Mouse (Mus musculus): ENCODE measurements around the gene Ptprs.
A peak's percentile ranks its signal among the peaks of the same experiment; 100 is the strongest.

The Ptprs gene

DNA sequence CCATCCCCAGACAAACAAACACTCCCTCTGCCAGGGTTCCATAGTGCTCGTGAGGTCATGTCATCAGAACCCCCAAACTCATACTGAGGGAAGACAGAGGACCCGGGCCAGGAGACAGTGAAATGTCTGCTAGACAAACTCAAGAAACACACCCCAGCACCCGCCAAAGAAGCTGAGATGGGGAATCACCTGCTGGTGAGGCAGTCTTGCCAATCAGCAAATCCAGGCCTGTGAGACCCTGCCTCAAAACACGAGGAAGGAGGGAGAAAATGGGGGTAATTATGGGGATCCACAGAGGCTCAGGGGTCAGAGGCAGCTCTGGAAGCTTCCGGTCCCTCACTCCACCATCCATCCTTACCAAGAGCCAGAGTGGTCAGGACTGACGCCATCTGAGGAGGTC lies 9.5 kb downstream of the Ptprs start:
- no peak for DNase-seq

DNA sequence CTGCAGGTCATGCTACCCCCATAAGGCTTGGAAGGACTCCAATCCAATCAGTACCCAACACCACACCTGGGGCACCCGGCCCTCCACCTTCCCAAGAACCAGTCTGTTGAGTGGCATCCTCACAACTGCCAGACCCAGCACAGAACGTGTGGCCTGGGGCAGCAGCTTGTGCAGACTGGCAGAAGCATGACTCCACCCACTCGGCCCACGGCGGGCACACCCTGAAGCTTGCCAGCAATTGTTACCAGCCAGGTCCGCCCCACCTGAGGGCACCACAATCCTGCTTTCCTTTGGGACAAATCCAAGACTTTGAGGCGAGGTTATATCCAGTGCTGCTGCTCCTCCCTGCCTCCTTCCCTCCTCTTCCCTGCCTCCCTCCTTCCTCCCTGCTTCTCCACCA lies 11.5 kb downstream of the Ptprs start:
- DNase-seq: no peak

DNA sequence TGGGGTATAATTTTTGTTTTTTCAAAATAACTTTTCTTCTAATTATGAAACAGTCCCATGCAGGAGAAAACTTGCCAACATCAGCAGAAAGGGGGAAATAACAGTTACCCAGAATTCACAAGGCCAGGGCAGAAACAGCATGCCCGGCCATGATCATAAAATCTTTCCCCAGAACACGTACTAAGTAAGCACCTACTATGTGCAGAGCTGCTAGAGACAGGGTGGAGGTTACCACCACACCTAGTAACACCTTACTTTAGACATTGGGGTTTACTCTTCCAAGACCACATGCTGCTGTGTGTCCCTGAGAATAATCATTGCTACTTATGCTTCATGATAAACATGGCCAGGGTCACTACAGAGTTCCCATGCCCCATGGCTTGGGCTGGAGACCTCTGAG lies 11.9 kb downstream of the Ptprs start:
- no peak for DNase-seq

DNA sequence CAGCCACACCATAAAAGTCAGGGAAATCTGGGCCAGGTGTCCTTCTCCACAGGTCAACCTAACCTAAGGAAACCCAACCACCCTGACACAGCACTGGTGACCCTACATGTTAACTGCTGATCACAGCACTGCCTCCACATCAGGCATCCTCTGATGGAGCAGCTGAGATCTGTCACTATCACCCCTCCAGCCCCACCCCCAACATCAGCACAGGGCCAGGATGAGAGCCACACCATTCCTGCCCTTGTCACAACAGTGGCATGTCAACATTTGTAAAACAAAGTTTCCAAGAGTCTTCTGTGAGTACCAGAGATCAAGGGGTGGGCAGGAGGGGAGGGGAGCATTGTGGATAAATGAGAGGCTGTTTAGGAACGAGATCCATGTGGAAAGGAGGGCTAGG lies 12.8 kb downstream of the Ptprs start:
- no peak for DNase-seq

DNA sequence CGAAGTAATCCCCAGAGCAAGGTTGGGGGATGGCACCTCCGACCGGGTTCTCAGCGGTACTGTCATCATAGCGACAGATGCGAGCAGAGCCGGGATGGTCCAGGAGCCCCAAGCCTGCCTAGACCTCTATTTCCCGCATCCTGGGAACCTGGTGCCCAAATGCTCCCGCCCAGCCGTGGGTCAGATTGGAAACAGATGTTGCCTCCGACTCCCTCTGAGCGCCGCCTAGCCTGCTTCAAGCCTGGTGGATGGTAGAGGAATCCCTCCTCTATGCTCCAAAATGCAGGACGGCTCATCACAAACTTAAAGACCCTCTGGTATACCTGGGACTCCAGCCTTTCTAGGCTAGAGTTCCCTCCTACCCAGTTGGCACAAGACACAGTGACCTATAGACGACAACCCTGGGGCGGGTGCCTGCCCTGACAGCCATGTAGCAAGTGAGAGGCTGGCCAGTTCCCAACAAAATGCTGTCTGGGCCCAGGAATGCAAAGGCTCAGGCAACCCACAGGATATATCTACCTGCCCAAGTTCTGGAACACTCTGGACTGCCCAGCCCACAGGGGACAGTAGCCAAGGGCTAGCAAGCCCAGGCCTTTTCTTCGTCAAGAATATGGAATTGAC lies 13.3 kb downstream of the Ptprs start:
- no peak for DNase-seq

DNA sequence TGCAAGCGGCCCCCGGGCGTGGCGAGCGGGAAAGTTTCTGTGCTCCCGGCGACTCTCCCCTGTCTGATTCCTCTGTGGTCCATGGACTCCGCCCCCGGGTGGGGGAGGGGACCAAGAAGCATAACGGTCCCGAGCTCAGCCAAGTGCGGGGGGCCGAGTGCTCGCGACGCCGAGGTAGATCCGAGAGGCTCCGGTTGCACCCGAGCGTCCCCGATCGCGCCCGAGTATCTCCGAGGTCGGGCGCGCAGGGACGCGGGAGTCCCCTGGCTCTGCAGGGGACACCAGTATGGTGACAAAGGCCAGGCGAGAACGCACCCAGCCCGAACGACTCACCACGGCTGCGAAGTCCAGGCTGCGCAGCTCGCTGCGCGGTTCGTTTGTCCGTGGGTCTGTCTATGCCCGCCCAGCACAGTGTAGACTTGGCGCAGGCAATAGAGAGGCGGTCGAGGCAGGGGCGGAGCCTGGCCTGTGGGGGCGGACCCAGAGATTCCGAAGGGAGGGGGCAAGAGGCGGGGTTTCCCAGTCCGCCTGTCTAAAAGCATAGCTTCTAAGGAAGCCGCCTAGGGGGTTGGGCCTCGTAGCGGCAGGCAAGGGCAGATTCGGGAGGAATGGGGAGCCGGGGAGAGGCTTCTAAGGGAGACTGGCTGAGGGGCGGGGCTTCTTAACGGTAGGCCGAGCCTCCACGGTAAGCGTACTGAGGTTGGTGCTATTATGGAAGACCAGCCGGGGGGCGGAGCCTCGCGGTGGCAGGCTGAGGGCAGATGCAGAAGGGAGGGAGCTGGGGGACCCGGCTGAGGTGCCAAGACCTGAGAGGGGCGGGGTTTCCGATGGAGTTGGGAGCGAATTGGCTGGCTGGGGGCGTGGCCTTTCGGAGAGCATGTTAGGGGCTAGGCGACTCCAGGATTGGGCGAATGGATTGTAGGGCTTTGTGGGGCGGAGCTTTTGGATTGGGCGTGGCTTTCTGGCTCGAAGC lies 14.2 kb downstream of the Ptprs start:
- peak; percentile 99 for DNase-seq

DNA sequence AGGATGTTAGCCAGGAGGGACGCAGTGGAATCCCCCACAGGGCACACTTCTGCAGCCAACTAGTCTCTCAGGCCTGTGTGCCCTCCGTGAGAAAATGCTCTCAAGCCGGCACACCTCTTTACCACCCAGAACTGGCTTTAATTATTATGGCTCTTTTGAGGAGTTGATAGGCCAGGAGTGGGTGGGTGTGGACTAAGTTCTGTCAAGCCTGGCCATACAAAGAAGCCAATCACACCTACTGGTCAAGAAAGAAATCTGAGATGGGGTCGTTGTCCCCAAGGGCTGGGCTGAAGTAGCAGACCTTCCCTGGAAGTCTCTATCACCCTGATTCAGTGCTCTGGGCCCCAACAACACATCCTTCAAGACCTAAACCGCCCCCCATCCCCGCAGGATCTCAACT lies 15.4 kb downstream of the Ptprs start:
- DNase-seq: no peak

DNA sequence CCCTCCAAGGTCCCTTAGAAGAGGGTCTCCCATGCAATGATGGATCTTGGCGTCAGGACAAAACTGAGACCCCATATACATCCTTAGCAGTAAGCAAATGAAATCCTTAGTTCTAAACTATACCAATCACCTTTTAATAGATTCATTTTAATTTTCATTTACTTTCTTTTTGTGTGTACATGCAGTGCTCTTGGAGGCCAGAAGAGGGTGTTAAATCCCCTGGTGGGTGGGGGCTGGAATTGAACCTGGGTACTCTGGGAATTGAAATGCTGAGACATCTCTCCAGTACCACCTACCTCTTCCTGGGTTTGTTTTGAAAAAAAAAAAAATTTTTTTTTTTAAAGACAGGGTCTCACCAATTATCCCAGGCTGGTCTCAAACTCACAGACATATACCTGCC lies 18.8 kb downstream of the Ptprs start:
- no peak for DNase-seq

DNA sequence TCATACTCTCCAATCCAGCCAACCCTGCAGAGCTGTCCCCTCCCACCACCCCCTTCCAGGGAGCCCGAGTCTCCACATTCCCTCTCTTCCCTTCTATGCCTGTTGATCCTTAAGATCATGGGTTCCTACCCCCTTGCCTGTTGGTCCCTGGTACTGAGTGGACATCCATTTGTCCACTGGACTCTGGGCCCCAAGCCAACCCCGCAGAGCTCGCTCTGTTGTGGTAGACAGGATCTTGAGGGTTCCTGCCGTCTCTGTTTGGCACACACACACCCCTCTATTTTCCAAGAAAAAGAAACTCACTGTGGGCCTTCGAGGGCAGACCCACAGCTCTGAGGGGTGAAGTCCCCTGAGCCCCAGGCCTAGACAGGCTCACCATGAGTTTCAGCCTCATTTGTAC lies 19.9 kb downstream of the Ptprs start:
- no peak for DNase-seq

DNA sequence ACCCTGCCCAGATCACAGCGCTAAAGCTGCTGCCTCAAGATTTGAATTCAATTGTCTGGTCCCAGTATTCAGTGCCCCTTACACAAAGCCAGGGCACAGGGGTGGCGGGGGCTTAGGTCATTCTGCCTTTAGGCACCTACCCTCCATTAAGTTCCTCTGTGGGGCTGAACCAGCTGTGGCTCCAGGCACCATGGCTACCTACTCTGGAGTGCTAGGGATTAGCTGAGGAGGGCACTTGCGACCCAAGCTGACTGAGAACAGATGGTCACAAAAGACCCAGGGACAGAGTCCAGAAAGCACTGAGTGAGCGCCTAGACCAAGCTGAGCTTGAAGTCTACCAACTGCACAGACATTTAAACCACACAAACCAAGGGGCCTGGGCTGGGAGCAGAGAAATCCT lies 22.6 kb downstream of the Ptprs start:
- no peak for DNase-seq

DNA sequence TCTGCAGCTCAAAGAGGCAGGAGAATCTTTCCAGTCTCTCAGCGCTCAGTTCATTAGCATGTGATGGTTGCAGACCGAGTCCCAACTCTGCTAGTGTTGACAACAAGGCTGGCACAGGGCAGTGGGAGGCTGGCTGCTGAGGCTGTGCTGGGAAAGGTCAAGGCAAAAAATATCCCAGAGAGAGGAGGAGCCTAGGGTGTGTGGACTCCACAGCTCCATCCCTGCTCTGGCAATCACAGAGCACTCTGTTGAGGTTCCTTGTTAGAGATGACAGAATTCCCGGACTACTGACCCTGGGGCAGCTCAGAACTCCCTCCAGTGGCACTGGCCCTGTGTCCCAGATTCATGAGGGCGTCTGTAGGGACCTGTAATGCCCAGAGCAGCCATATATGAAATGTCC lies 23.0 kb downstream of the Ptprs start:
- no peak for DNase-seq

DNA sequence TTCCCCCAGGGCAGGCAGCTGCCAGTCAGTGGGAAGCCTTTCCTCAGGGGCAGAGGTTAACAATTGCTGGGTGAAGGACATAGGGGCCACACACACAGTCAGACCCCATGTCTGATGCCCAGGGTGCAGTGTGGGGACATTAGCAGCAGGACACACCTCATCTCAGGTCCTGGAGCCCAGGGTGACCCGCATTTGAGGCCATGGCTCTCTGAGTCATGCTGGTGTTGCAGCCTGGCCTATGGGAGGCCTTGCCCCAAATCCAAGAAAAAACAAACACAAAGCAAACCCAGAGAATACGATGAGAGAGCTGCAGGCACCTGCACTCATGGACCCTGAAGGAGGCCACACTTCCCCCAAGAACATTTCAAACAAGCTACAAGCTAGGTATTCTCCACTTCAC lies 28.6 kb downstream of the Ptprs start:
- DNase-seq: no peak

DNA sequence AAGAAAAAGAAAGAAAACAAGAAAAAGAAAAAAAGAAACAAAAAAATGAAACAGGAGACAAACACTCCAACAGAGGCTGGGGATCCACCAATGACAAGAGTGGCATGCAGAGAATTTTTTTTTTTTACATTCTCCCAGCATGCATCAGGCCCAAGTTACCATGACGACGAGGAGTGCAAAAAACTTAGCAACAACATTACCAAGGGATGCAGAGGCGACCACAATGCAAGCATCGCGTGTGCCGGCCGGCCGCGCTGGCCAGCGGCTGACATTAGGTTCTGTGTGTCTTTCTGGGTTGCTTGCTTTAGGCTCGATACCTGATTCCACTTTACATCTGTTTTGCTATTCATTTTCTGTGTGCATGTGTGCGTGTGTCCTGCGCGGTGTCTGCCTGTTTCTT lies 30.9 kb downstream of the Ptprs start:
- no peak for DNase-seq

DNA sequence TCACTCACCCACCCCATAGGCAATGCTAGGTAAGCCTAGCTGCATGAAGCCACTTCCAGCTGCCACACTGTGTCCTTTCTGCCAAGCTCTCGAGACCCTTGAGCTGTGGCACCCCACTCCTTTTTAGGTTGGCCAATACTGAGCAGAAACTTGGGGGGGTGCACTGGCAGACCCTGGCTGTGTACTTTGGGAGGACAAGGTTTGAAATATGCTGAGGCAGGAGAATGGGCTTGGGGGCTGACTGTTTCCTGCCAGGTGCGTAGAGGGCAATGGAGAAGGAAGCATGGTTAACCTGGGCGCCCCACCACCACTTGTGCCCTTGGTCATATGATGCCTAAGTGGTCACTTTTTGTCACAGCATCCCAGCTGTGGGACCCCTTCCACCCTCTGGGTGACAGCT lies 31.5 kb downstream of the Ptprs start:
- DNase-seq: no peak

DNA sequence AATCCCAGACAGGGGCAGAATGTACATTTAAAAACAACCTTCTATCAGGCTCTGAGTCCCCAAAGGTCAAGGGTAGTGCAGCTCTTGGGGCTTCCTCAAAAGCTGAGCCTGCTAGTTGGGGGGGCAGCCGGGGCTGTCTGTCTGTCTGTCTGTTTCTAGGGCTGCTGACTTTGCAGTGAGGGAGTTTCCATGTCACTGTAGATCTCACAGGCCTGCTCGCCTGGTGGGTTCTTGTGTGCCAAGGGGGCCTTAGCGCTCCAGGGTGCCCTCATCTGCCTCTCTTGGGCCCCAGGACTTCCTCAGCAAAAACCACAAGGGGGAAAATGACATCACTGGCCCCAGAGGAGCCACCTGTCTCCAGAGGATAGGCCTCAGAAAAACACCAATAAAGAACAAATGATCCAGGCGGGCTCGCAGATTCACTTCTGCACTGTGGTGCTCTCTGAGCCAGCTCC lies 32.9 kb downstream of the Ptprs start:
- DNase-seq: no peak

DNA sequence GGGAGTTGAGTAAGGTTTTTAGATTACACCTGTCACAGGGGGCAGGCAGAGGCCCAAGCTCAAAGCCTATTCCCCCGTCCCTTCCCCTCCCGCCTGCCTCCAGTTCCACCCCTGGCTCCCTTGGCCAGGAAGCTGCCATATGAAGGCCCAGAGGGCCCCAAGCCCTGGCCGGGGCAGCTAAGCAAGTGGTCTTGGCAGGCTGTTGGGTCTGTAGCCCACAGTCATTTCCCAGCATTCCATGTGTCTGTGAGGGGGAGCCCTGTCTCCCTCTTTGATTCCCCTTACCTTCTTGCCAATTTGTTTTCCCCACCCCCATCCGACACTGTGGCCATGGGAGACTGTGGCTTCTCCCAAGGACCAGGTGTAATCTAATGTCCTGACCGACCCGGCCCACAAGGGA lies 34.0 kb downstream of the Ptprs start:
- no peak for DNase-seq

DNA sequence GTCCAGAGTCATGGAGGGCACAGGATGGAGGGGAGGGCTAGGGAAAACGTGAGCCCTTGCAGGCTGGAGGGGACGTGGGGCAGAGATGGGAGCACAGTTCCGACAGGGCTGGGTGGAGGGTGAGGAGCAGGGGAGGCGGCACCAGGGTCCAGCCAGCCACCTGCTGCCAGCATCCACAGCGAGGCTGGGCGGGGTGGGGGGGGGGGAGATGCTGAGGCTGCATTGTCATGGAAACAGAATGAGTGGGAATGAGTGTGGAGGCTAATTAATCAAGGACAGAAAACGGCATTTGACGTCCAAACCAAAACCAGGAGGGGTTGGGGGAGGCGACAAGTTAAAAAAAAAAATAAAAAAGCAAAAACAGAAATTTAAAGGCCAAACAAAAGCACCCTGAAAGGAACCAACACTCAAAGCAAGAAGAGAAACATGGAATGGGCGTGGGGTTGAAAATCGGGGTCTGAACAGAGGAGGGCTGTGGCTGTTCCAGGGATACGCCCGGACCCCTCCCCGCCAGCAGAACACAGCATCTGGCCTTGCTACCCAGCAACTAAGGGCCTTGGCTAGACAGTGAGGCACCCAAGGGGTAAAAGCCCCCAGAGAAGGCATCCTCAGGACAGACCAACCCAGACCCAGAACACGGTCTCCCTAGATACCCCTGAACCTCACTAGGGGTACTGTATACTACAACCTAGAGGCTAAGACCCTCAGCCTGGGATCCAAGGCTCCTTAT lies 36.4 kb downstream of the Ptprs start:
- no peak for DNase-seq

DNA sequence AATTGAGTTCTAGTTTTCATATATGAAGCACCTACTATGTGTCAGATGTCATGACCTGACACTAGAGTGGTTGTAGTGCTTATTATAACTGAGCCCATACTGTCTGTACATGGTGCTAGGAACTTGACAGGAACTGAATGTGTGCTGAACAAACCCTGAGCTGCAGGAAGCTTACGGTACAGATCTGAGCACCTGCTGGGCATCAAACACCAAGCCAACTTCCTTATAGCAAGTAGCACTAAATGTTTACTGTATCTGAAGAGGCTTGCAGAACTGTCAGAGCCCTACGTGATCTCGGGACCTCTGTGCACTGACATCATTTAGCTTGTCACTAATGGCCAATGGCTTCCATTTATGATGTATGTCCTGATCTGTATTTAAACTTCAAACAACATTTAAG lies 44.7 kb downstream of the Ptprs start:
- DNase-seq: no peak

DNA sequence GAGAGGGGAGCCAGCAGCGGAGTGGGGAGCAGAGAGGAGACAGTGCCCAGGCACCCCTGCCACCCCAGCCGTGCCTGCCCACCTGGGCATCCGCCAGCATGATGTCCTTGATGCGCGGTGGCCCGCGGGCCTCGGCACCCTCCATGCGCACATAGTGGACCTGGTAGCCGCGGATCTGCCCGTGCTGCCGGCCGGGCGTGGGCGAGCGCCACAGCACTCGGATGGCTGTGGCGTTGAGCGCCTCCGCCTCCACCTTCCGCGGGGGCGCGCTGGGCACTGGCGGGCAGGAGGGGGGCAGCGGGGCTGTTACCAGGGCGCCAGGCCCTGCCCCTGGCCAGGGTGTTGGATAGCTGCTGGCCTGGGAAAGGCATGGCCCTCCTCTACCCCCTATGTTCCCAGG lies 48.4 kb downstream of the Ptprs start:
- DNase-seq: no peak

DNA sequence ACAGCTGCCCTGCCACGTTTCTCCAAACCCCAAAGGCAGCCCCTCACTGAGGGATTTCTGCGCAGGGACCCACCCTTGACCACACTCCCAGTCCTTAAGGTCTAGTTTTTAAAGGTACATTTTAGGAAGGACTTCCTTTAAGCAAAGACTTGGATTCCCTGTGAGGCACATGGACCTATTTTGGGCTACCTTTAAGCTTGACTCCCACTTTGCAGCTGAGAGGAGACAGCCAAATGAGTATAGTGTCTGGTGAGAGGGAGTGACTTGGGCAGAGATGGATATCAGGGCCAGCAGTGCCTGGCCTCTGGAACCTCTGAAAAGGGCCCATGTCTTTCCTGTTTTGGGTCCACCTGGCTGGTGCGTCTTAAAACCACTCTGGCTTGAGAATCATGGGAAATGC lies 50.3 kb downstream of the Ptprs start:
- no peak for DNase-seq

DNA sequence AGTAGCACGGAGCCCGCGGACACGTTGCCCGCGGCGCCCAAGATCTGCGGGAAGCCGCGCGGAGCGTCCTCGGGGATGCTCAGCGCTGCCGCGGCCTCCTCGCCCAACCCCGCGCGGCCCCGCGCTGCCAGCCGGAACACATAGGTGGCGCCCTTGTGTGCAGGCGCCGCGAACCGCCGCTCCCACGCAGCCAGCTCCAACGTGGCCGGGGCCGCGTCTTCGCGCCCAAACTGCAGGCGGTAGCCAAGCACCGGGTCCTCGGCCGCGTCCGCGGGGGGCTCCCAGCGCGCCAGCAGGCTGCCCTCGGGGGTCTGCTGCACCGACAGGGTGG lies 50.7 kb downstream of the Ptprs start:
- peak; percentile 73 to 78 for DNase-seq

DNA sequence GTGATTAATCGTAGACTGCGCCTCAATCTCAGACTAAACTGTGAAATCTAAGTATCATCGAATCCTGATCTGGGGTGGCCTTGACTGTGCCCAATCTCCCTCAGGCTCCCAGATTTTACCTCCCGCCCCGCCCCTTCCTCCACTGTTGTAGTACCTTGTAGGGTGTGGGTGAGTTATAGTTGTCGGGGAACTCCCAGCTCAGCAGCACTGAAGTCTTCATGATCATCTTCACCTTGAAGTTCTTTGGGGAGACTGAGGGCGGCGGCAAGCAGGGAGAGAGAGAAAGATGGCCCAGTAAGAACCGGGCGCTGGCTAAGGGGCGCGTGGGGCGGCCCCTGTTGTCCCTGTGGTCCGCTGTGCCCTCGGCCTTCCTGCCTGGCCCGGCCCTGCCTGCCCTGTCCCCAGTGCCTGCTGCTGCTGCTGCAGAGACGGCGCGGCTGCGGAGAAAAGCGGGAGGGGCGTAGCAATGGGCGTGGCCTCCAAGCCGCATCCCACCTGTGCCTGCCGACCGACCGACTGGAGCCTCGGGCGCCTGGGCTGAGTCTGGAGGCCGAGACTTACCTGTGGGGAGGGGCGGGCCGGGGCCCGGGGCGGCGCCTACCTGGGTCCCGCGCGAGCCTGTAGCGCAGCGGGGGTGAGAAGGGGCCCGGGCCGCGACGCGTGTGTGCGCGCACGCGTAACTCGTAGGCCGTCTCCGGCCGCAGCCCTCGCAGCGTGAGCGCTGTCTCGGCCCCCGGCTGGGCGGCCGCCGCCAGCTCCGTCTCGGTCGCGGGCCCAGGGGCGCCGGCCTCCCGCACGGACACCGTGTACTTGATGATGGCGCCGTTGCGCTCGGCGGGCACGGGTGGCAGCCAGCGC lies 51.3 kb downstream of the Ptprs start:
- peak; percentile 60 to 79 for DNase-seq

DNA sequence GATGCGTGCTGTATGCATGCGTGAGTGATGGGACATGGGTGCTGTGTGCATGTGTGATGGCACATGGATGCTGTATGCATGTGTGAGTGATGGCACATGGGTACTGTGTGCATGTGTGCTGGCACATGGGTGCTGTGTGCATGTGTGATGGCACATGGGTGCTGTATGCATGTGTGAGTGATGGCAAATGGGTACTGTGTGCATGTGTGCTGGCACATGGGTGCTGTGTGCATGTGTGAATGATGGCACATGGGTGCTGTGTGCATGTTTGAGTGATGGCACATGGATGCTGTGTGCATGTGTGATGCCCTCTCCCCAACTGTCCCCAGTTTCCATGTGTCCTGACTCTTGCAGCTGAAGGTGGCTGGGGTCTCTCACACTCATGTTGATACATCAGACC lies 56.3 kb downstream of the Ptprs start:
- DNase-seq: no peak
